Mouse (Mus musculus) heart, embryonic 11.5 days (tissue): ENCODE results near the gene Safb. TPM values are rescaled to one million over a fixed set of nuclear protein-coding genes. Genes with fewer than 3 reads are reported as not detected.

Source experiments
- ATAC-seq: fragments of 200-750 bp; cut with Nextera tagmentation; replicated peaks from 2 replicates; pipeline ENCODE4 v1.8.0; 2017; ENCODE audit warnings: moderate library complexity; ENCODE audit not compliant: insufficient number of reproducible peaks, low FRiP score, low TSS enrichment
- H3K27ac ChIP-seq: fragments of 300-500 bp; sonication (generic); 2 replicates; pipeline ENCODE4 v1.5.1; 2014; ENCODE audit warnings: mild to moderate bottlenecking, low read depth, low read length
- H3K27me3 ChIP-seq: fragments of 300-500 bp; sonication (generic); 2 replicates; pipeline ENCODE4 v1.6.1; 2014; ENCODE audit warnings: mild to moderate bottlenecking, low read length, mixed read lengths; ENCODE audit not compliant: control insufficient read depth, insufficient read depth
- H3K36me3 ChIP-seq: fragments of 300-500 bp; sonication (generic); 2 replicates; pipeline ENCODE4 v1.6.1; 2014; ENCODE audit warnings: mild to moderate bottlenecking, low read length, moderate library complexity, mixed read lengths; ENCODE audit not compliant: control insufficient read depth, insufficient read depth
- H3K4me1 ChIP-seq: fragments of 300-500 bp; sonication (generic); 2 replicates; pipeline ENCODE4 v1.6.1; 2014; ENCODE audit warnings: low read length; ENCODE audit not compliant: control insufficient read depth, insufficient read depth
- H3K4me2 ChIP-seq: fragments of 300-500 bp; sonication (generic); 2 replicates; pipeline ENCODE4 v1.6.1; 2014; ENCODE audit warnings: mild to moderate bottlenecking, moderate library complexity
- H3K4me3 ChIP-seq: fragments of 300-500 bp; sonication (generic); 2 replicates; pipeline ENCODE4 v1.5.1; 2014; ENCODE audit warnings: low read depth, low read length
- H3K9ac ChIP-seq: fragments of 300-500 bp; sonication (generic); 2 replicates; pipeline ENCODE4 v1.6.1; 2014; ENCODE audit warnings: mild to moderate bottlenecking, low read depth, low read length, moderate library complexity
- H3K9me3 ChIP-seq: fragments of 300-500 bp; sonication (generic); replicated peaks from 2 replicates; pipeline ENCODE4 v1.6.1; 2016; ENCODE audit warnings: low read length; ENCODE audit not compliant: control insufficient read depth
- WGBS: fragments of 180-500 bp; shearing (Covaris S2); extraction: QIAGEN DNeasy Blood & Tissue Kit; methylation state at CpG from one replicate; pipeline ENCODE4 v1.1.7; 2014; ENCODE audit not compliant: insufficient replicate concordance; 5-methylcytosine and 5-hydroxymethylcytosine counted together
- polyA plus RNA-seq: library from polyadenylated mRNA; unstranded; fragments of >200 nt; fragmentation: Nextera tagmentation; extraction: Ambion mirVana; gene quantifications from 2 replicates; pipeline ENCODE4 v1.2.1, GENCODE M21; 2014

Safb gene
- polyA plus RNA-seq, 1 experiment from 2014 or later: 65.9 TPM

DNA sequence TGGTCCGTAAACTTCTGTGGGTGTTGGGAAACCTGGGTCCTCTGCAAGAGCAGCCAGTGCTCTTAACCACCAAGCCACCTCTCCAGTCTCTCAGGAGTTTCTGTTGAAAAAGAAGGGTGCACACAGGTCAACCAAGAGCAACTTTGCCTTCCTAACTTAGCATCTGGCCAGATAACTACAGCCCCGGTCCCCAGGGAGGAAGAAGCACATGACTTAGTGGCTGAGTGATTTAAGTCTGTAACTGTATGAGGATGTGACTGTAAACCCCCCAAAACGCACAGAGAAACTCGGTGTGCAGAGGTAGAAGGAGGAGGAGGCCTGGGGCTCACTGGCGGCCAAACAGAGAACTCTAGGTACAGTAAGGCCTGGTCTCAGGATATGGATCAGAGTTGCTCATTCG is 49.4 kb downstream of the Safb start:
- H3K27ac ChIP-seq: no peak overlapping the region

DNA sequence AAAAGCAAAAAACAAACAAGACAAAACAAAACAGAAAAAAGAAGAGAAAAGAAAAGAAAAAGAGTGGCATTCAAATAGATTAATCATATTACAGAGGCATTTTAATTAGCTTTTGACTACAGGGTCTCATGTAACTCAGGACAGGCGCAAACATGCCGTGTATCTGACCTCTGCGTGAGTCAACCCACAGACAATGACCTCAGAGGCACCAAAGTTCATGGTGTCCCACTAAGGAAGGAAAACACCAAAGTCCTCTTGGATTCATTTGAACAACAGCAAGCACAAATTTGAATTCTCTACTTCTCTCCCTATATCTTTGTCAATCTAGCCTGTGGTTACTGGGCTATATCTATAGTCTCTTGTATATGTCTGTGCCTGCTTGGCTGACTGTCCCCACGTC is 58.6 kb downstream of the Safb start:
- H3K9ac ChIP-seq: no peak overlapping the region
- no peak overlapping the region for H3K27ac ChIP-seq
- ATAC-seq: no peak
- WGBS: 83% methylated on average over 4 of the region's 4 CpGs
- no peaks in the 10 kb centered on the region for H3K9me3 ChIP-seq
- H3K4me2 ChIP-seq: no peak overlapping the region
- H3K4me1 ChIP-seq: no peaks in the 10 kb centered on the region; the same call in 1 of the 2 replicates
- no peaks in the 10 kb centered on the region for H3K27me3 ChIP-seq
- no peak overlapping the region for H3K4me3 ChIP-seq
- H3K36me3 ChIP-seq: no peaks in the 10 kb centered on the region

More for the DNA sequence above, 49.4 kb downstream of the Safb start:
- Histone ChIP-seq H3K27me3 (no peaks in the 10 kb centered on the region), H3K9ac (no peak overlapping the region), H3K36me3 (no peaks in the 10 kb centered on the region), H3K4me1 (no peaks in the 10 kb centered on the region), H3K4me2 (no peak overlapping the region), H3K9me3 (no peaks in the 10 kb centered on the region), H3K4me3 (no peak overlapping the region)
- no peak for ATAC-seq
- WGBS: 80% methylated on average over 6 of the region's 6 CpGs

DNA sequence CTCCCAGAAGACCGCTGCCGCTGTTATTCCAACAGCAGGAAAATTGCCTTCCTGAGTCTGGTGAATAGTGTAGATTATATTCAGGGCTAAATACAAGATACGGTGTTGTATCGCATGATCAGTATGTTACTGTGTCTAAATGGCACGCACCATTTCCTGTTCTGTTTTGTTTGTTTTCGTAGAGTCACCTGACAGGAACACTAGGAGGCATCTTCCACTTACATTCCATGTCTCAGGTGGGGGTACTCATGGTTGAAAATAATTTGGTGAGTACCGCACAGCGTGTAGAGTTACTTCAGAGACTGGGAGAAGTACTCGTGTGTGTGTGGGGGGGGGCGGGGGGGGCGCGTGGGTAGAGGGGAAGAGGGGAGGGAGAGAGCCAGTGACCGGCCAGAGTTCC is 62.9 kb downstream of the Safb start:
- Histone ChIP-seq H3K27ac (no peak overlapping the region), H3K9ac (no peak overlapping the region), H3K36me3 (no peaks in the 10 kb centered on the region), H3K4me1 (no peaks in the 10 kb centered on the region; the same call in 1 of the 2 replicates), H3K27me3 (no peaks in the 10 kb centered on the region), H3K4me2 (no peak overlapping the region), H3K9me3 (no peaks in the 10 kb centered on the region), H3K4me3 (no peak overlapping the region)
- WGBS: 51% methylated on average over 10 of the region's 13 CpGs
- no peak for ATAC-seq

DNA sequence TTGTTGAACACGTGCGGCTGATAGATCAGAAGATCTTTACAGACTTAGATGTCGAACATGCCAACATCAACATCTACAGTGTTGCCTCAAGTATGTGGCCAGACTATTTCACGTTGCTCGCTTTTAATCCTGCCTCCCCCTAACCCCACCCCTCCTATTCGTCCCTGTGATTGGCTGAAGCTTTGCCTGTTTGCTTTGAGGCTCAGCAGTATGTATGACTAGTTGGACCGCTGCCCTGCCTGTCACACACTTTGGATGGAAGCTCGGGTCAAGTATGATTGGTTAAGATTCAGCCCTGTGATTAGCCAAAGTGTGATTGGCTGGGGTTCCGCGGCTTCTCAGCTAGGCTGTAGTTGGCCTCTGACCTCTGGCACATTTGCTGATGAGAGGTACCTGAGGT is 67.2 kb downstream of the Safb start:
- WGBS: 26% methylated on average over 10 of the region's 10 CpGs
- Histone ChIP-seq H3K36me3 (no peaks in the 10 kb centered on the region), H3K9me3 (no peaks in the 10 kb centered on the region), H3K4me2 (no peak overlapping the region), H3K4me1 (no peaks in the 10 kb centered on the region; the same call in 1 of the 2 replicates), H3K9ac (no peak overlapping the region), H3K27me3 (no peaks in the 10 kb centered on the region), H3K27ac (no peak overlapping the region), H3K4me3 (no peak overlapping the region)
- no peak for ATAC-seq

DNA sequence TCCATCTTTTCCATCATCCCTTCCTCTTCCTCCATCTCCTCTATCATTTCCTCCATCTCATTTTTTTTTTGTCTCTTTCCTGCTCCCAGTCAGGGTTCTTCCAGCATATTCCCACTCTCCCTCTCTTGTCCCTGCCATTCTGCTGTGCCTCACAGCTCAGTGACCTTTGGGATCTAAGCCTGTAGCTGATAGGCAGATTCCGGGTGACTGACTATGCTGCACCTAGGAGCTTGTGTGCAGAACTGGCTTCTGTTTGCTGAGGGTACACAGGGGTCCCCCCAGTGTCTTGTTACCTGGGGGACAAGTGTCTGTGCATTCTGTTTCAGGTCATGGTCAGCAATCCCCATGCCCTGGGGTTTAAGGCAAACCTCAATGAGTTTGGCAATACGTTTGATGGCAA is 70.1 kb downstream of the Safb start:
- Histone ChIP-seq H3K9ac (no peak overlapping the region), H3K4me1 (no peaks in the 10 kb centered on the region), H3K9me3 (no peaks in the 10 kb centered on the region), H3K27me3 (no peaks in the 10 kb centered on the region), H3K36me3 (no peaks in the 10 kb centered on the region), H3K4me2 (no peak overlapping the region), H3K27ac (no peak overlapping the region), H3K4me3 (no peak overlapping the region)
- WGBS: 64% methylated on average over 2 of the region's 2 CpGs
- ATAC-seq: no peak

DNA sequence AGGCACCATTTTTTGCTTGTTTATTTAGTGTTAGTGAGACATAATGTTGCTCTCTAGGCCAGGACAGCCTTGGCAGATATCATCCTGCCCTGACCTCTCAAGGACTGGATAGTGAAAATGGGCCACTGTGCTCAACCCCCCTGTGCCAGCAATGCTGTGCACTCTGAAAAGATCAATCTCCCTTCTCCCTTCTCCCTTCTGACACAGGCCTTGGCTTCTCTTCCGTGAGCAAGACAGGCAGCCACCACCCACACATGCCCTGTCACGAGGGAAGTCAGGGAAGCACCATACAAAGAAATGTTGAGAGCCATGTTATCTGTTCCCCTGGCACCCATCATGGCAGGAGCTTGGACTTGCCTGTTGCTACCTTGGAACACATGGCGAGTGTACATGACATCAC is 70.7 kb downstream of the Safb start:
- Histone ChIP-seq H3K4me3 (no peak overlapping the region), H3K36me3 (no peaks in the 10 kb centered on the region), H3K4me1 (no peaks in the 10 kb centered on the region), H3K9me3 (no peaks in the 10 kb centered on the region), H3K27me3 (no peaks in the 10 kb centered on the region), H3K27ac (no peak overlapping the region), H3K4me2 (no peak overlapping the region), H3K9ac (no peak overlapping the region)
- 65% methylated on average over 3 of the region's 3 CpGs for WGBS
- no peak for ATAC-seq

Other genes with a start within 250 kb of the Safb start
- gene Ptprs, start 108.3 kb upstream of the Safb start, polyA plus RNA-seq: 53.0 and 58.1 TPM in 2 replicates
- gene Znrf4, start 72.4 kb upstream of the Safb start, polyA plus RNA-seq: not detected in 2 replicates
- gene Gm20219, start 30.4 kb upstream of the Safb start, polyA plus RNA-seq: 0.28 and 0.62 TPM in 2 replicates
- 47.7 and 48.0 TPM in 2 replicates for gene Safb2, start 240 bp upstream of the Safb start, polyA plus RNA-seq
- gene 2410015M20Rik, start 24.9 kb downstream of the Safb start, polyA plus RNA-seq: 284 and 290 TPM in 2 replicates
- 1,303 and 1,414 TPM in 2 replicates for gene Rpl36, start 28.6 kb downstream of the Safb start, polyA plus RNA-seq
- 54.1 and 62.2 TPM in 2 replicates for gene Lonp1, start 42.1 kb downstream of the Safb start, polyA plus RNA-seq
- gene Catsperd, start 43.3 kb downstream of the Safb start, polyA plus RNA-seq: 0.20 and 0.42 TPM in 2 replicates
- gene Ranbp3, start 88.5 kb downstream of the Safb start, polyA plus RNA-seq: 65.9 and 66.2 TPM in 2 replicates
- 651 and 677 TPM in 2 replicates for gene Ndufa11, start 132.9 kb downstream of the Safb start, polyA plus RNA-seq
- 11.9 and 13.4 TPM in 2 replicates for gene Vmac, start 133.2 kb downstream of the Safb start, polyA plus RNA-seq
- gene Nrtn, start 172.7 kb downstream of the Safb start, polyA plus RNA-seq: 4.6 and 5.2 TPM in 2 replicates
- gene Dus3l, start 179.9 kb downstream of the Safb start, polyA plus RNA-seq: 28.4 and 32.1 TPM in 2 replicates
- gene Prr22, start 185.4 kb downstream of the Safb start, polyA plus RNA-seq: 0.97 and 1.0 TPM in 2 replicates
- gene Rfx2, start 246.2 kb downstream of the Safb start, polyA plus RNA-seq: 3.2 and 3.3 TPM in 2 replicates